Mouse (Mus musculus): ENCODE data around the gene C1galt1c1. TPM values are rescaled to one million over a fixed set of nuclear protein-coding genes. Genes with fewer than 3 reads are reported as not detected.

C1galt1c1 gene
- polyA plus RNA-seq, 1 experiment from 2014 or later, result 29.3 TPM

- Histone ChIP-seq H3K4me1 (ENCODE audit: control insufficient read depth in 2 of 2, insufficient read depth in 2 of 2, low read length in 2 of 2) (no peaks in the 10 kb centered on the region), H3K9ac (ENCODE audit: low read length) (no peak overlapping the region), H3K27me3 (ENCODE audit: control insufficient read depth, insufficient read depth, low read length) (no peaks in the 10 kb centered on the region), H3K36me3 (ENCODE audit: control insufficient read depth, insufficient read depth, low read length) (no peaks in the 10 kb centered on the region), H3K4me2 (ENCODE audit: low read length) (no peak overlapping the region), H3K27ac (replicated peaks in 1 of 2; ENCODE audit: control insufficient read depth in 1 of 2, insufficient read depth in 1 of 2, low read depth in 2 of 2, low read length in 2 of 2) (no peak overlapping the region), H3K9me3 (ENCODE audit: control insufficient read depth, low read length) (peaks cover 6% of the 10 kb centered on the region; the same call in 1 of the 2 replicates), H3K4me3 (ENCODE audit: control insufficient read depth in 1 of 2, insufficient read depth in 1 of 2, low read depth in 1 of 2, low read length in 2 of 2) (no peak overlapping the region)
- 64% methylated on average over 9 of the region's 9 CpGs for WGBS
- ATAC-seq (ENCODE audit: insufficient number of reproducible peaks, insufficient read depth, low FRiP score, low read depth), result no peak
These were observed 15.6 kb upstream of the C1galt1c1 start for GRCm38 (mm10) chrX:38650404-38651039.

GRCm38 (mm10) chrX:38642183-38642582 is 7.3 kb upstream of the C1galt1c1 start:
- Histone ChIP-seq H3K36me3 (ENCODE audit: control insufficient read depth, insufficient read depth, low read length) (no peaks in the 10 kb centered on the region), H3K9ac (ENCODE audit: low read length) (no peak overlapping the region), H3K27ac (replicated peaks in 1 of 2; ENCODE audit: control insufficient read depth in 1 of 2, insufficient read depth in 1 of 2, low read depth in 2 of 2, low read length in 2 of 2) (no peak overlapping the region), H3K4me1 (ENCODE audit: control insufficient read depth in 2 of 2, insufficient read depth in 2 of 2, low read length in 2 of 2) (peaks cover 0 to 2% of the 10 kb centered on the region in 2 experiments; a peak in 1 of 4 replicates), H3K27me3 (ENCODE audit: control insufficient read depth, insufficient read depth, low read length) (no peaks in the 10 kb centered on the region), H3K4me3 (ENCODE audit: control insufficient read depth in 1 of 2, insufficient read depth in 1 of 2, low read depth in 1 of 2, low read length in 2 of 2) (no peak overlapping the region), H3K9me3 (ENCODE audit: control insufficient read depth, low read length) (no peaks in the 10 kb centered on the region), H3K4me2 (ENCODE audit: low read length) (no peak overlapping the region)
- 61% methylated on average over 4 of the region's 4 CpGs for WGBS
- ATAC-seq (ENCODE audit: insufficient number of reproducible peaks, insufficient read depth, low FRiP score, low read depth), result no peak

GRCm38 (mm10) chrX:38641435-38641834 is 6.5 kb upstream of the C1galt1c1 start:
- H3K4me1 ChIP-seq (ENCODE audit: control insufficient read depth in 2 of 2, insufficient read depth in 2 of 2, low read length in 2 of 2), result peaks cover 0 to 2% of the 10 kb centered on the region in 2 experiments; a peak in 1 of 4 replicates
- 0 out of 4 replicates have a peak overlapping the region, but pooled peaks of 1 of the 2 experiments have one; percentile 9 for H3K27ac ChIP-seq (replicated peaks in 1 of 2; ENCODE audit: control insufficient read depth in 1 of 2, insufficient read depth in 1 of 2, low read depth in 2 of 2, low read length in 2 of 2)
- H3K36me3 ChIP-seq (ENCODE audit: control insufficient read depth, insufficient read depth, low read length), result no peaks in the 10 kb centered on the region
- H3K27me3 ChIP-seq (ENCODE audit: control insufficient read depth, insufficient read depth, low read length), result no peaks in the 10 kb centered on the region
- no peak overlapping the region for H3K4me2 ChIP-seq (ENCODE audit: low read length)
- no peak overlapping the region for H3K9ac ChIP-seq (ENCODE audit: low read length)
- WGBS, result 22% methylated on average over 4 of the region's 4 CpGs
- no peak for ATAC-seq (ENCODE audit: insufficient number of reproducible peaks, insufficient read depth, low FRiP score, low read depth)
- H3K4me3 ChIP-seq (ENCODE audit: control insufficient read depth in 1 of 2, insufficient read depth in 1 of 2, low read depth in 1 of 2, low read length in 2 of 2), result no peak overlapping the region
- no peaks in the 10 kb centered on the region for H3K9me3 ChIP-seq (ENCODE audit: control insufficient read depth, low read length)

- Histone ChIP-seq H3K27ac (replicated peaks in 1 of 2; ENCODE audit: control insufficient read depth in 1 of 2, insufficient read depth in 1 of 2, low read depth in 2 of 2, low read length in 2 of 2) (peak overlapping the region; percentile 44 to 53; a peak in 1 of 4 replicates), H3K9me3 (ENCODE audit: control insufficient read depth, low read length) (no peaks in the 10 kb centered on the region), H3K4me1 (ENCODE audit: control insufficient read depth in 2 of 2, insufficient read depth in 2 of 2, low read length in 2 of 2) (no peaks in the 10 kb centered on the region), H3K4me3 (ENCODE audit: control insufficient read depth in 1 of 2, insufficient read depth in 1 of 2, low read depth in 1 of 2, low read length in 2 of 2) (peak overlapping the region; percentile 34 to 49; a peak in 2 of 4 replicates), H3K36me3 (ENCODE audit: control insufficient read depth, insufficient read depth, low read length) (no peaks in the 10 kb centered on the region), H3K27me3 (ENCODE audit: control insufficient read depth, insufficient read depth, low read length) (no peaks in the 10 kb centered on the region), H3K9ac (ENCODE audit: low read length) (peak overlapping the region; percentile 55; the same call in 1 of the 2 replicates), H3K4me2 (ENCODE audit: low read length) (peak overlapping the region; percentile 61)
- ATAC-seq (ENCODE audit: insufficient number of reproducible peaks, insufficient read depth, low FRiP score, low read depth), result no peak
These were observed 698 bp upstream of the C1galt1c1 start for GRCm38 (mm10) chrX:38635638-38635931.

- WGBS, result 15% methylated on average over 3 of the region's 3 CpGs
- Histone ChIP-seq H3K27ac (replicated peaks in 1 of 2; ENCODE audit: control insufficient read depth in 1 of 2, insufficient read depth in 1 of 2, low read depth in 2 of 2, low read length in 2 of 2) (peak overlapping the region; percentile 79 to 85), H3K27me3 (ENCODE audit: control insufficient read depth, insufficient read depth, low read length) (no peaks in the 10 kb centered on the region), H3K4me3 (ENCODE audit: control insufficient read depth in 1 of 2, insufficient read depth in 1 of 2, low read depth in 1 of 2, low read length in 2 of 2) (peak overlapping the region; percentile 55 to 71), H3K4me1 (ENCODE audit: control insufficient read depth in 2 of 2, insufficient read depth in 2 of 2, low read length in 2 of 2) (no peaks in the 10 kb centered on the region), H3K9me3 (ENCODE audit: control insufficient read depth, low read length) (no peaks in the 10 kb centered on the region), H3K9ac (ENCODE audit: low read length) (peak overlapping the region; percentile 79), H3K4me2 (ENCODE audit: low read length) (peak overlapping the region; percentile 73), H3K36me3 (ENCODE audit: control insufficient read depth, insufficient read depth, low read length) (0 out of 2 replicates have a peak, but pooled peaks cover 5% of the 10 kb centered on the region)
- ATAC-seq (ENCODE audit: insufficient number of reproducible peaks, insufficient read depth, low FRiP score, low read depth), result peak; percentile 71; the same call in 1 of the 2 replicates
These were observed 33.9 kb downstream of the C1galt1c1 start for GRCm38 (mm10) chrX:38600995-38601369.

- Histone ChIP-seq H3K9ac (ENCODE audit: low read length) (peak within 1 kb of the TSS; percentile 79), H3K27me3 (ENCODE audit: control insufficient read depth, insufficient read depth, low read length) (no peaks in the 10 kb centered on the region), H3K4me2 (ENCODE audit: low read length) (peak within 1 kb of the TSS; percentile 73), H3K9me3 (ENCODE audit: control insufficient read depth, low read length) (no peaks in the 10 kb centered on the region), H3K36me3 (ENCODE audit: control insufficient read depth, insufficient read depth, low read length) (no peaks in the 10 kb centered on the region), H3K4me3 (ENCODE audit: control insufficient read depth in 1 of 2, insufficient read depth in 1 of 2, low read depth in 1 of 2, low read length in 2 of 2) (peak within 1 kb of the TSS; percentile 55 to 71), H3K27ac (replicated peaks in 1 of 2; ENCODE audit: control insufficient read depth in 1 of 2, insufficient read depth in 1 of 2, low read depth in 2 of 2, low read length in 2 of 2) (peak within 1 kb of the TSS; percentile 79 to 85), H3K4me1 (ENCODE audit: control insufficient read depth in 2 of 2, insufficient read depth in 2 of 2, low read length in 2 of 2) (no peaks in the 10 kb centered on the region)
- 12% methylated on average over 25 of the region's 26 CpGs for WGBS
- ATAC-seq (ENCODE audit: insufficient number of reproducible peaks, insufficient read depth, low FRiP score, low read depth), result peak; percentile 56; the same call in 1 of the 2 replicates
These were observed 34.5 kb downstream of the C1galt1c1 start, which contains the start of gene Mcts1 for GRCm38 (mm10) chrX:38600177-38600994. TSS of gene Mcts1 (plus strand) at chrX:38600578.

GRCm38 (mm10) chrX:38593180-38593889 is 41.6 kb downstream of the C1galt1c1 start:
- Histone ChIP-seq H3K4me3 (ENCODE audit: control insufficient read depth in 1 of 2, insufficient read depth in 1 of 2, low read depth in 1 of 2, low read length in 2 of 2) (no peak overlapping the region), H3K4me1 (ENCODE audit: control insufficient read depth in 2 of 2, insufficient read depth in 2 of 2, low read length in 2 of 2) (no peaks in the 10 kb centered on the region), H3K36me3 (ENCODE audit: control insufficient read depth, insufficient read depth, low read length) (no peaks in the 10 kb centered on the region), H3K27ac (replicated peaks in 1 of 2; ENCODE audit: control insufficient read depth in 1 of 2, insufficient read depth in 1 of 2, low read depth in 2 of 2, low read length in 2 of 2) (no peak overlapping the region), H3K9ac (ENCODE audit: low read length) (no peak overlapping the region), H3K9me3 (ENCODE audit: control insufficient read depth, low read length) (no peaks in the 10 kb centered on the region), H3K27me3 (ENCODE audit: control insufficient read depth, insufficient read depth, low read length) (no peaks in the 10 kb centered on the region), H3K4me2 (ENCODE audit: low read length) (no peak overlapping the region)
- no peak for ATAC-seq (ENCODE audit: insufficient number of reproducible peaks, insufficient read depth, low FRiP score, low read depth)
- WGBS, result 35% methylated on average over 5 of the region's 5 CpGs

Data from heart, embryonic 14.5 days (tissue).